Mouse (Mus musculus) embryonic facial prominence, embryonic 11.5 days (tissue): ENCODE measurements around the gene Ppp6r2. TPM values are rescaled to one million over a fixed set of nuclear protein-coding genes. Genes with fewer than 3 reads are reported as not detected.

Experiments used
- ATAC-seq: fragments of 200-750 bp; cut with Nextera tagmentation; replicated peaks from 2 replicates; pipeline ENCODE4 v1.8.0; 2017; ENCODE audit warnings: low read depth; ENCODE audit not compliant: insufficient number of reproducible peaks, low FRiP score, low TSS enrichment
- DNase-seq: peaks from one replicate; pipeline ENCODE4 v3.0.0-alpha.2; 2015; ENCODE audit warnings: low spot score
- H3K27ac ChIP-seq: fragments of 300-500 bp; sonication (generic); replicated peaks from 2 replicates; pipeline ENCODE4 v1.5.1; 2014; ENCODE audit warnings: mild to moderate bottlenecking, low read depth, low read length, control low read depth
- H3K27me3 ChIP-seq: fragments of 300-500 bp; sonication (generic); 2 replicates; pipeline ENCODE4 v1.6.1; 2014; ENCODE audit warnings: mild to moderate bottlenecking, low read length, moderate library complexity, mixed read lengths; ENCODE audit not compliant: control insufficient read depth, insufficient read depth
- H3K36me3 ChIP-seq: fragments of 300-500 bp; sonication (generic); replicated peaks from 2 replicates; pipeline ENCODE4 v1.6.1; 2014; ENCODE audit warnings: low read depth, mild to moderate bottlenecking, low read length, moderate library complexity, mixed read lengths; ENCODE audit not compliant: control insufficient read depth, insufficient read depth
- H3K4me1 ChIP-seq: fragments of 300-500 bp; sonication (generic); 2 replicates; pipeline ENCODE4 v1.6.1; 2014; ENCODE audit warnings: low read length, mixed read lengths; ENCODE audit not compliant: control insufficient read depth, insufficient read depth
- H3K4me2 ChIP-seq: fragments of 300-500 bp; sonication (generic); 2 replicates; pipeline ENCODE4 v1.6.1; 2014; ENCODE audit warnings: low read depth, mild to moderate bottlenecking, control low read depth, low read length, moderate library complexity
- H3K4me3 ChIP-seq: fragments of 300-500 bp; sonication (generic); 2 replicates; pipeline ENCODE4 v1.5.1; 2014; ENCODE audit warnings: low read depth, low read length, control low read depth
- H3K9ac ChIP-seq: fragments of 300-500 bp; sonication (generic); replicated peaks from 2 replicates; pipeline ENCODE4 v1.6.1; 2014; ENCODE audit warnings: mild to moderate bottlenecking, control low read depth, low read length
- H3K9me3 ChIP-seq: fragments of 300-500 bp; sonication (generic); replicated peaks from 2 replicates; pipeline ENCODE4 v1.6.1; 2016; ENCODE audit warnings: mild to moderate bottlenecking, low read length, inconsistent platforms, mixed read lengths; ENCODE audit not compliant: control insufficient read depth
- WGBS: fragments of 180-500 bp; shearing (Covaris S2); extraction: QIAGEN DNeasy Blood & Tissue Kit; methylation state at CpG from one replicate; pipeline ENCODE4 v1.1.7; 2014; 5-methylcytosine and 5-hydroxymethylcytosine counted together
- polyA plus RNA-seq: library from polyadenylated mRNA; unstranded; fragments of >200 nt; fragmentation: Nextera tagmentation; extraction: Ambion mirVana; gene quantifications from 2 replicates; pipeline ENCODE4 v1.2.1, GENCODE M21; 2014

The Ppp6r2 gene
- 22.8 and 25.1 TPM in 2 replicates for polyA plus RNA-seq

GRCm38 (mm10) chr15:89210915-89211715 is at the start of gene Ppp6r2:
Gene Ppp6r2 (plus strand): TSS chr15:89211553.
- Histone ChIP-seq H3K36me3 (no peaks in the 10 kb centered on the region), H3K4me1 (no peaks in the 10 kb centered on the region), H3K4me3 (peak within 1 kb of the TSS; percentile 90), H3K9ac (peak within 1 kb of the TSS; percentile 94), H3K27ac (peak within 1 kb of the TSS; percentile 75), H3K27me3 (no peaks in the 10 kb centered on the region), H3K4me2 (peak within 1 kb of the TSS; percentile 79), H3K9me3 (no peaks in the 10 kb centered on the region)
- 2% methylated on average over 67 of the region's 73 CpGs for WGBS
- ATAC-seq (peak; percentile 84), DNase-seq (peak; percentile 83)

GRCm38 (mm10) chr15:89165478-89165877 is 45.9 kb upstream of the Ppp6r2 start:
- H3K36me3 ChIP-seq, result peaks cover 45% of the 10 kb centered on the region
- ATAC-seq, result no peak
- no peak for DNase-seq
- H3K4me3 ChIP-seq, result no peak overlapping the region
- no peak overlapping the region for H3K9ac ChIP-seq
- H3K27ac ChIP-seq, result no peak overlapping the region
- 94% methylated on average over 12 of the region's 12 CpGs for WGBS
- H3K4me1 ChIP-seq, result peaks cover 11% of the 10 kb centered on the region; the same call in 1 of the 2 replicates
- no peaks in the 10 kb centered on the region for H3K27me3 ChIP-seq
- no peak overlapping the region for H3K4me2 ChIP-seq
- H3K9me3 ChIP-seq, result no peaks in the 10 kb centered on the region

GRCm38 (mm10) chr15:89168922-89169321 is 42.4 kb upstream of the Ppp6r2 start:
- 54% methylated on average over 10 of the region's 10 CpGs for WGBS
- peaks cover 29% of the 10 kb centered on the region for H3K36me3 ChIP-seq
- H3K27me3 ChIP-seq, result no peaks in the 10 kb centered on the region
- DNase-seq (no peak), ATAC-seq (no peak)
- no peak overlapping the region for H3K4me2 ChIP-seq
- no peak overlapping the region for H3K4me3 ChIP-seq
- H3K9me3 ChIP-seq, result no peaks in the 10 kb centered on the region
- H3K4me1 ChIP-seq, result peaks cover 15% of the 10 kb centered on the region
- H3K9ac ChIP-seq, result no peak overlapping the region; the same call in 1 of the 2 replicates
- H3K27ac ChIP-seq, result no peak overlapping the region

GRCm38 (mm10) chr15:89169431-89169830 is 41.9 kb upstream of the Ppp6r2 start:
- H3K9me3 ChIP-seq, result no peaks in the 10 kb centered on the region
- DNase-seq (peak; percentile 88), ATAC-seq (peak; percentile 47; the same call in 1 of the 2 replicates)
- H3K27me3 ChIP-seq, result no peaks in the 10 kb centered on the region
- peak overlapping the region; percentile 47; the same call in 1 of the 2 replicates for H3K27ac ChIP-seq
- H3K9ac ChIP-seq, result no peak overlapping the region; the same call in 1 of the 2 replicates
- peaks cover 24% of the 10 kb centered on the region for H3K36me3 ChIP-seq
- peaks cover 15% of the 10 kb centered on the region for H3K4me1 ChIP-seq
- H3K4me2 ChIP-seq, result peak overlapping the region; percentile 8; the same call in 1 of the 2 replicates
- no peak overlapping the region for H3K4me3 ChIP-seq
- 7% methylated on average over 10 of the region's 10 CpGs for WGBS

GRCm38 (mm10) chr15:89170102-89170501 is 41.3 kb upstream of the Ppp6r2 start:
- DNase-seq, result no peak
- ATAC-seq, result no peak
- H3K27me3 ChIP-seq, result no peaks in the 10 kb centered on the region
- no peak overlapping the region for H3K4me3 ChIP-seq
- no peak overlapping the region for H3K4me2 ChIP-seq
- H3K36me3 ChIP-seq, result peaks cover 20% of the 10 kb centered on the region
- H3K9me3 ChIP-seq, result no peaks in the 10 kb centered on the region
- WGBS, result 54% methylated on average over 3 of the region's 3 CpGs
- peaks cover 15% of the 10 kb centered on the region for H3K4me1 ChIP-seq
- no peak overlapping the region; the same call in 1 of the 2 replicates for H3K9ac ChIP-seq
- peak overlapping the region; percentile 47; the same call in 1 of the 2 replicates for H3K27ac ChIP-seq

GRCm38 (mm10) chr15:89171526-89172051 is 39.8 kb upstream of the Ppp6r2 start:
- H3K9me3 ChIP-seq, result no peaks in the 10 kb centered on the region
- WGBS, result 85% methylated on average over 5 of the region's 5 CpGs
- no peak overlapping the region for H3K9ac ChIP-seq
- H3K36me3 ChIP-seq, result peaks cover 9% of the 10 kb centered on the region
- no peak for ATAC-seq
- no peak for DNase-seq
- H3K4me3 ChIP-seq, result no peak overlapping the region
- H3K27ac ChIP-seq, result no peak overlapping the region
- H3K4me1 ChIP-seq, result peaks cover 17% of the 10 kb centered on the region
- H3K4me2 ChIP-seq, result no peak overlapping the region
- H3K27me3 ChIP-seq, result no peaks in the 10 kb centered on the region

- peaks cover 4% of the 10 kb centered on the region for H3K36me3 ChIP-seq
- peak overlapping the region; percentile 55 for H3K4me3 ChIP-seq
- H3K9ac ChIP-seq, result peak overlapping the region; percentile 63
- DNase-seq (no peak), ATAC-seq (no peak; the same call in 1 of the 2 replicates)
- peaks cover 23% of the 10 kb centered on the region for H3K4me1 ChIP-seq
- no peaks in the 10 kb centered on the region for H3K9me3 ChIP-seq
- no peaks in the 10 kb centered on the region for H3K27me3 ChIP-seq
- WGBS, result 33% methylated on average over 17 of the region's 17 CpGs
- H3K27ac ChIP-seq, result 0 out of 2 replicates have a peak overlapping the region, but pooled peaks have one; percentile 1
- peak overlapping the region; percentile 100 for H3K4me2 ChIP-seq
Measured at GRCm38 (mm10) chr15:89172276-89172935, 38.9 kb upstream of the Ppp6r2 start.
